Mouse (Mus musculus): ENCODE measurements around the gene Sdk1. TPM values are rescaled to one million over a fixed set of nuclear protein-coding genes. Genes with fewer than 3 reads are reported as not detected.
"Not testable (repeated sequence)": the region's sequence is repeated elsewhere in the genome, so short reads cannot be mapped to it uniquely, and the experiment has no call there.

The Sdk1 gene
- polyA plus RNA-seq, 1 experiment = 4.0 TPM

GRCm38 (mm10) chr5:141625401-141625800 lies 384.1 kb downstream of the Sdk1 start:
- Histone ChIP-seq H3K4me3 (ENCODE audit: control insufficient read depth, low read depth, low read length) (no peak overlapping the region), H3K27me3 (ENCODE audit: control insufficient read depth, insufficient read depth, low read length) (no peaks in the 10 kb centered on the region)
- no peak for TF ChIP-seq CTCF (IDR thresholded peaks at IDR 0.05; ENCODE audit: control insufficient read depth, insufficient read depth, insufficient replicate concordance, low read depth, low read length)
- TF ChIP-seq POLR2A (IDR thresholded peaks at IDR 0.05; ENCODE audit: control insufficient read depth, low read depth, low read length) = no peak

GRCm38 (mm10) chr5:141631641-141632040 lies 390.4 kb downstream of the Sdk1 start:
- H3K4me1 ChIP-seq (ENCODE audit: control insufficient read depth, insufficient read depth, low read length) = no peaks in the 10 kb centered on the region
- no peak for TF ChIP-seq CTCF (IDR thresholded peaks at IDR 0.05; ENCODE audit: control insufficient read depth, insufficient read depth, insufficient replicate concordance, low read depth, low read length)
- no peak overlapping the region for H3K4me3 ChIP-seq (ENCODE audit: control insufficient read depth, low read depth, low read length)
- H3K27ac ChIP-seq (ENCODE audit: control insufficient read depth, insufficient read depth, low read depth, low read length) = no peak overlapping the region
- no peaks in the 10 kb centered on the region for H3K36me3 ChIP-seq (ENCODE audit: control insufficient read depth, insufficient read depth, low read length)
- no peaks in the 10 kb centered on the region for H3K27me3 ChIP-seq (ENCODE audit: control insufficient read depth, insufficient read depth, low read length)

More at GRCm38 (mm10) chr5:141625401-141625800, 384.1 kb downstream of the Sdk1 start:
- Histone ChIP-seq H3K36me3 (ENCODE audit: control insufficient read depth, insufficient read depth, low read length) (no peaks in the 10 kb centered on the region), H3K4me1 (ENCODE audit: control insufficient read depth, insufficient read depth, low read length) (no peaks in the 10 kb centered on the region), H3K27ac (ENCODE audit: control insufficient read depth, insufficient read depth, low read depth, low read length) (no peak overlapping the region)

GRCm38 (mm10) chr5:141633271-141633670 lies 392.0 kb downstream of the Sdk1 start:
- no peaks in the 10 kb centered on the region for H3K4me1 ChIP-seq (ENCODE audit: control insufficient read depth, insufficient read depth, low read length)
- no peak overlapping the region for H3K4me3 ChIP-seq (ENCODE audit: control insufficient read depth, low read depth, low read length)
- TF ChIP-seq POLR2A (IDR thresholded peaks at IDR 0.05; ENCODE audit: control insufficient read depth, low read depth, low read length) = no peak
- TF ChIP-seq CTCF (IDR thresholded peaks at IDR 0.05; ENCODE audit: control insufficient read depth, insufficient read depth, insufficient replicate concordance, low read depth, low read length) = no peak
- no peaks in the 10 kb centered on the region for H3K27me3 ChIP-seq (ENCODE audit: control insufficient read depth, insufficient read depth, low read length)
- H3K27ac ChIP-seq (ENCODE audit: control insufficient read depth, insufficient read depth, low read depth, low read length) = no peak overlapping the region
- H3K36me3 ChIP-seq (ENCODE audit: control insufficient read depth, insufficient read depth, low read length) = no peaks in the 10 kb centered on the region

- H3K4me1 ChIP-seq (ENCODE audit: control insufficient read depth, insufficient read depth, low read length) = no peaks in the 10 kb centered on the region
- H3K4me3 ChIP-seq (ENCODE audit: control insufficient read depth, low read depth, low read length) = no peak overlapping the region
- TF ChIP-seq POLR2A (IDR thresholded peaks at IDR 0.05; ENCODE audit: control insufficient read depth, low read depth, low read length) (no peak), CTCF (IDR thresholded peaks at IDR 0.05; ENCODE audit: control insufficient read depth, insufficient read depth, insufficient replicate concordance, low read depth, low read length) (no peak)
- no peak overlapping the region for H3K27ac ChIP-seq (ENCODE audit: control insufficient read depth, insufficient read depth, low read depth, low read length)
- H3K27me3 ChIP-seq (ENCODE audit: control insufficient read depth, insufficient read depth, low read length) = no peaks in the 10 kb centered on the region
- H3K36me3 ChIP-seq (ENCODE audit: control insufficient read depth, insufficient read depth, low read length) = no peaks in the 10 kb centered on the region
These were observed 395.1 kb downstream of the Sdk1 start for GRCm38 (mm10) chr5:141636406-141636805.

GRCm38 (mm10) chr5:141637054-141637453 lies 395.8 kb downstream of the Sdk1 start:
- H3K4me3 ChIP-seq (ENCODE audit: control insufficient read depth, low read depth, low read length); H3K27me3 ChIP-seq (ENCODE audit: control insufficient read depth, insufficient read depth, low read length); H3K27ac ChIP-seq (ENCODE audit: control insufficient read depth, insufficient read depth, low read depth, low read length); H3K4me1 ChIP-seq (ENCODE audit: control insufficient read depth, insufficient read depth, low read length); H3K36me3 ChIP-seq (ENCODE audit: control insufficient read depth, insufficient read depth, low read length): not testable (repeated sequence)

GRCm38 (mm10) chr5:141645671-141646070 lies 404.4 kb downstream of the Sdk1 start:
- Histone ChIP-seq H3K27ac (ENCODE audit: control insufficient read depth, insufficient read depth, low read depth, low read length) (no peak overlapping the region), H3K4me3 (ENCODE audit: control insufficient read depth, low read depth, low read length) (no peak overlapping the region), H3K36me3 (ENCODE audit: control insufficient read depth, insufficient read depth, low read length) (no peaks in the 10 kb centered on the region), H3K4me1 (ENCODE audit: control insufficient read depth, insufficient read depth, low read length) (no peaks in the 10 kb centered on the region), H3K27me3 (ENCODE audit: control insufficient read depth, insufficient read depth, low read length) (no peaks in the 10 kb centered on the region)
- TF ChIP-seq POLR2A (IDR thresholded peaks at IDR 0.05; ENCODE audit: control insufficient read depth, low read depth, low read length) = no peak
- TF ChIP-seq CTCF (IDR thresholded peaks at IDR 0.05; ENCODE audit: control insufficient read depth, insufficient read depth, insufficient replicate concordance, low read depth, low read length) = no peak

- Histone ChIP-seq H3K4me3 (ENCODE audit: control insufficient read depth, low read depth, low read length) (no peak overlapping the region), H3K27ac (ENCODE audit: control insufficient read depth, insufficient read depth, low read depth, low read length) (no peak overlapping the region), H3K36me3 (ENCODE audit: control insufficient read depth, insufficient read depth, low read length) (no peaks in the 10 kb centered on the region), H3K27me3 (ENCODE audit: control insufficient read depth, insufficient read depth, low read length) (no peaks in the 10 kb centered on the region), H3K4me1 (ENCODE audit: control insufficient read depth, insufficient read depth, low read length) (no peaks in the 10 kb centered on the region)
- TF ChIP-seq POLR2A (IDR thresholded peaks at IDR 0.05; ENCODE audit: control insufficient read depth, low read depth, low read length) = no peak
- no peak for TF ChIP-seq CTCF (IDR thresholded peaks at IDR 0.05; ENCODE audit: control insufficient read depth, insufficient read depth, insufficient replicate concordance, low read depth, low read length)
These were observed 405.3 kb downstream of the Sdk1 start for GRCm38 (mm10) chr5:141646621-141647020.

GRCm38 (mm10) chr5:141649831-141650375 lies 408.6 kb downstream of the Sdk1 start:
- Histone ChIP-seq H3K36me3 (ENCODE audit: control insufficient read depth, insufficient read depth, low read length) (no peaks in the 10 kb centered on the region), H3K27ac (ENCODE audit: control insufficient read depth, insufficient read depth, low read depth, low read length) (no peak overlapping the region), H3K4me1 (ENCODE audit: control insufficient read depth, insufficient read depth, low read length) (no peaks in the 10 kb centered on the region), H3K27me3 (ENCODE audit: control insufficient read depth, insufficient read depth, low read length) (no peaks in the 10 kb centered on the region), H3K4me3 (ENCODE audit: control insufficient read depth, low read depth, low read length) (no peak overlapping the region)
- TF ChIP-seq POLR2A (IDR thresholded peaks at IDR 0.05; ENCODE audit: control insufficient read depth, low read depth, low read length) (no peak), CTCF (IDR thresholded peaks at IDR 0.05; ENCODE audit: control insufficient read depth, insufficient read depth, insufficient replicate concordance, low read depth, low read length) (no peak)

All from testis, adult 2 months (tissue).